Mouse (Mus musculus): Measurements from ENCODE around the gene Aars.
"Not testable (repeated sequence)": the region's sequence is repeated elsewhere in the genome, so short reads cannot be mapped to it uniquely, and the experiment has no call there.

Gene Aars

DNA sequence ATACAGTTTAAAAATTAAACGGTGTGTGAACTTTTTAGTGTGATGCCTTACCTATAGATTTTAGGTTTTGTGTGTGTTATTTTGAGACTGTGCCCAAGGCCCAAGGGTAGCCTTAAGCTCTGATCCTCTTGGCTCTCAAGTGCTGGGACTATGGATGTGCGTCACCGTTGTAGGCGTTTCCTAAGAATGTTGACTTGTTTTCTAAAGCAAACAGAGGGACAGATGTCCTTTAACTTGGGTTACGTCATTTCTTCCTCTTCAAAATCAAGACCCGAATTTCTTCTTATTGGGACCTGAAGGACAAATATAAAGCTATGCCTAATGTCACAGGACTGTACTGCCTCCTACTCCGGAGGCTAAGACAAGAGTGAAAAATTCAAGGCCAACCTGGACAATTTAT is at the start of gene Aars:
TSS of gene Aars (plus strand) at position 229 of the 400 bp plus-strand sequence.
- DNase-seq (ENCODE audit: low spot score in 2 of 2): no peak

GRCm38 (mm10) chr8:110987805-110988744 is 44.9 kb upstream of the Aars start:
- DNase-seq (ENCODE audit: low spot score in 2 of 2): peak in 1 of 2 experiments; percentile 8

DNA sequence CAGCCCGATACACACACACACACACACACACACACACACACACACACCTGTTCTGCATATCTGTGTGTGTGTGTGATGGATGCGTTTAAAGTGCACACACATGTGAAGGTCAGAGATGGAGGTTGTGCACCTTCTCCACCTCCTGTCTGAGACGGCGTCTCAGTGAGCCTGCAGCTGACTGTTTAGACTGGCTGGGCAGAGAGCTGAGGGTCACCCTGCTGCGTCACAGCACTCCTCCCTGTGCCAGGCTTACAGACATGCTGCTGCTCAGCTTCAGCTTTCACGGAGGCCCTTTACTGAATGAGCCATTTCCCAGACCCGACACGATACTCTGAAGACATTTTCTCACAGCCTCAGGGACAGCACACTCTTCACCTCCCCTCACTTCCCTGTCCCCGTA is 42.9 kb upstream of the Aars start:
- no peak for DNase-seq (ENCODE audit: low spot score in 2 of 2)

GRCm38 (mm10) chr8:110996641-110997430 is 36.1 kb upstream of the Aars start:
- DNase-seq (ENCODE audit: low spot score in 2 of 2): no peak

DNA sequence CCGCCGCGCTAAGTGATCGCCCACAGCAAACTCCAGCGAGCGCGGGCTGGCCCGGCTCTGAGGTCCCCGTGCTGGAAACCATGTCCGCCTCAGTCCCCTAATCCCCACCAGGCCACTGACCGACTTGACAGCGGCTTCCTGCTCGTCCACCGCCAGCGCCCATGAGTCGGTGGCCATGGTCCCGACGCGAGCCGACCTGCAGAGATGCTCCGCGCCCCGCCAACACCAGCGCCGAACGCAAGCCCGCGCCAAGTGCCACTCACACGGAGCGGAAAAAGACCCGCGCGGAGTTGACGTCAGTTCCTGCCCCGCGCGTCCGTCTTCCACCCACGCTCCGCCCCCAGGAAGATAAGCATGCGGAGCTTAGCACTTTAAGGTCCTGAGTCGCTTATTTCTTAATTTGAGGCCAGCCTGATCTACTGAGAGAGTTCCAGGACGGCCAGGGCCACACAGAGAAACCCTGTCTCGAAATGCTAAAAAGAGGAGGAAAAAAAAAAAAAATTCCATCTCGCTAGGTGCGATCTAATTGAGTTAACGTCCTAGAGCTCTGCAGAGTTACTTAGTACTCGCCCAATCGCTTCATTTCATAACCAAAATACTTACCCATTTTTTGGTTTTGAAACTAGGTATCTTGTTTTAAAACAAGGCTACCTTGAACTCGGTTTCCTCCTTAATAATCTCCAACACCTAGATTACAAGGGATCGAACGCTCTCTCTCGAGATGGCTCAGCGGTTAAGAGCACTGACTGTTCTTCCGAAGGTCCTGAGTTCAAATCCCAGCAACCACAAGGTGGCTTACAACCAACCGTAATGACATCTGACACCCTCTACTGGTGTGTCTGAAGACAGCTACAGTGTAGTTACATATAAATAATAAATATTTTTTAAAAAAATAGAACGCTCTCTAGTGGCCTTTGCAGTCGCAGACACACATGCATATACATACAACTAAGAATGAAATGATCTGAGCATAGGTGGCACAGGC is 35.1 kb upstream of the Aars start, which contains the start of gene Ddx19a:
TSS of gene Ddx19a (minus strand) at position 254 of the 985 bp plus-strand sequence.
- DNase-seq (ENCODE audit: low spot score in 2 of 2): peak; percentile 73 to 84

DNA sequence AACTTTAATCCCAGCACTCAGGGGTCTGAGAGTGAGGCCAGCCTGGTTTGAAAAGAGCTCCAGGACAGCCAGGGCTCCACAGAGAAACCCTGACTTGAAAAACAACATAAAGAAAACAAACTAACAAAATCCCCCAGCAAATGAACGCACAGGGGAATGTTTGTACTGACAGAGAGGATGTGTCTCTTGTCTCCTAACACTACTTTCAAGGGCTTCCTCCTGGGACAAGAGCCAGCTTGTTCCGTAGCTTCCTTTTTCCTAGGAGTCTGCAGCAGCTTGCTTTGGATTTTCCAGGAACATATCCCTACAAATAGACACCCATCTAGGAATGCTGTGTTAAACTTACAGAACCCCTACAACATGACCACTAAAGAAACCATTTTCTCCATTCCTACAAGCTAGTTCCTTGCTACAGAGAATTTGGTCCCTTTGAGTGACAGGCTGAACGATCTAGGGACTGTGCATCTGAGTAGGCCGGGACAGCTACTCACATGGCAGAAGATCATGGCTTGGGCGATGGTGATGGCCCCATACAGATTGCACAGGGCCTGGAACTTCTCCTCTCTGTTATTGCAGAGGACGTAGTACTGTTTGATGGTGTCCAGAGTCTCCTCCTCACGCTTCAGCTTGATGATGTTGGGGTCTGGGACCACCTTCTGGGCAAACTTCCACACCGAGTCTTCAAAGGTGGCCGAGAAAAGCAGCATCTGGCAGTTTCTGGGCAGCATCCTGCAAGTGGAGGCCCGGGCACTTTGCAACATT is 22.5 kb upstream of the Aars start:
- not testable (repeated sequence) for DNase-seq (ENCODE audit: low spot score in 2 of 2)

DNA sequence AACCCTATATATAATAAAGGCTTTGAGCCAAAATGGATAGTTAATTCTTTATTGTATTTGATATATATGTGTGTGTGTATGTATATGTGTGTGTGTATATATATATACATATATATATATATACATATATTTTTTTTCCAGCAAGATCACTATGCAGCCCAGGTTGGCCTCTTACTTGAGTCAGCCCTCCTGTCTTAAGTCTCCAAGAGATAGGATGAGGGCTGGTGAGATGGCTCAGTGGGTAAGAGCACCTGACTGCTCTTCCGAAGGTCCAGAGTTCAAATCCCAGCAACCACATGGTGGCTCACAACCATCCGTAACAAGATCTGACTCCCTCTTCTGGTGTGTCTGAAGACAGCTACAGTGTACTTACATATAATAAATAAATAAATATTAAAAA is 6.3 kb upstream of the Aars start:
- not testable (repeated sequence) for DNase-seq (ENCODE audit: low spot score in 2 of 2)

DNA sequence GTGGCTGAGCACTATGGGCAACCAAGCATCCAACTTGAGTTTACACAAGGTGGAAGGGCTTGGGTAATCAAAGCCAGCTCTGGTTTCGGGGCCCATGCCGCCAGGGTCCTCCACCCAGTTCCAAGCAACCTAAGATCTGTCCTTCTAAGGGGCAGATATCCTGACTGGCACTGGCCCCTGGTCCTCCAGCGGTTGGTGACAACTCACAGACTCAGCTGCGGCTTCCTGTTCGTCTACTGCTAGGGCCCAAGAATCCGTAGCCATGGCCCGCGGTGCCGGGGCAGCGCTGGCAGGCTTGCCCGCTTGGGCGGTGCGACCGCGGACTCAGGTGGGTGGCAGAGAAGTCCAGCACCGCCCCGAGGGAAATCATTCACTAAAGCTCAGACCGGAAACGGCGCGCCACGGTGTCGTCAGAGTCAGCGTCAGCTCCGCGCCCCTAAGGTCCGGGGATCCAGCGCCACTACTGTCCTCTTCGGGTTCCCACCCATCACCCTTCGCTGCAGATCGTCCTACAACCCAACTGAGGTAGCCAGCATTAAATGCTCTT is 5.5 kb upstream of the Aars start:
- peak; percentile 85 to 89 for DNase-seq (ENCODE audit: low spot score in 2 of 2)

GRCm38 (mm10) chr8:111029589-111029988 is 3.4 kb upstream of the Aars start:
- DNase-seq (ENCODE audit: low spot score in 2 of 2): no peak

GRCm38 (mm10) chr8:111030045-111030444 is 2.9 kb upstream of the Aars start:
- DNase-seq (ENCODE audit: low spot score in 2 of 2): peak; percentile 17 to 34

DNA sequence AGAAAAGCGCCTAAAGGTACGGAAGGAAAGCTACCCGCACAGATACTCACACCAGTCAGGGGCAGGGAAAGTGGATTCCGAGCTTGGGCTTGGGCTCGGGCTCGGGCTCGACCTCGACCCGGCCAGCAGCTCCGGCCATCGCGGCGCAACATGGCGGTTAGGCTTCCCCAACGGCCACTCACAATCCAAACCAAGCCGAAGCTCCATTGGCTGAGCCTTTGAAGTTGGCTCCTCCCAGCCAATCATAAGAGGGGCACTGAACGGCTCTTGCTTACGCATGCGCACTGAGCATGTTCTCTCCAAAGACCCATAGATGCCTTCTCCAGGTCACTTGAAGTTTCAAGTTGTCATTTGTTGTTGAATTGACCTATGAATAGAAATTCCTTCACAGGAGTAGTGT is 1.4 kb upstream of the Aars start, which contains the start of gene Ddx19b:
TSS of gene Ddx19b (minus strand) at position 180 of the 400 bp plus-strand sequence.
- DNase-seq (ENCODE audit: low spot score in 2 of 2): no peak

GRCm38 (mm10) chr8:111033482-111034215 is 705 bp downstream of the Aars start:
- DNase-seq (ENCODE audit: low spot score in 2 of 2): peak; percentile 97

GRCm38 (mm10) chr8:111034276-111034675 is 1.3 kb downstream of the Aars start:
- DNase-seq (ENCODE audit: low spot score in 2 of 2): no peak

GRCm38 (mm10) chr8:111036591-111036990 is 3.6 kb downstream of the Aars start:
- DNase-seq (ENCODE audit: low spot score in 2 of 2): no peak

DNA sequence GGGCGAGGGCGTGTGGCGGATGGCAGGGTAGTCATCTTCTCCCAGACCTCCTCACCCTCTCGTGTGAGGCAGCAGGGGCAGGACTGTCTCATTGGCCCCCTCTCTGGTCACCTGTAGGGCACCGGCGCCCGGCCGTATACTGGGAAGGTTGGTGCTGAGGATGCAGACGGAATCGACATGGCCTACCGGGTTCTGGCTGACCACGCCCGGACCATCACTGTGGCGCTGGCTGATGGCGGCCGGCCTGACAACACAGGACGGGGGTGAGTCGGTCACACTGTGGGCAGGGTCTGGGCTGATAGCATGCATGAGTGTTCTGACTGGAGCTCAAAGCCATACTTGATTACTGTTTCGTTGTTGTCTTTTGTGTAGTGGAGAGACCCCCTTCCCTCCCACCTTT is 9.6 kb downstream of the Aars start:
- no peak for DNase-seq (ENCODE audit: low spot score in 2 of 2)

GRCm38 (mm10) chr8:111044003-111044734 is 11.2 kb downstream of the Aars start:
- DNase-seq (ENCODE audit: low spot score in 2 of 2): no peak

DNA sequence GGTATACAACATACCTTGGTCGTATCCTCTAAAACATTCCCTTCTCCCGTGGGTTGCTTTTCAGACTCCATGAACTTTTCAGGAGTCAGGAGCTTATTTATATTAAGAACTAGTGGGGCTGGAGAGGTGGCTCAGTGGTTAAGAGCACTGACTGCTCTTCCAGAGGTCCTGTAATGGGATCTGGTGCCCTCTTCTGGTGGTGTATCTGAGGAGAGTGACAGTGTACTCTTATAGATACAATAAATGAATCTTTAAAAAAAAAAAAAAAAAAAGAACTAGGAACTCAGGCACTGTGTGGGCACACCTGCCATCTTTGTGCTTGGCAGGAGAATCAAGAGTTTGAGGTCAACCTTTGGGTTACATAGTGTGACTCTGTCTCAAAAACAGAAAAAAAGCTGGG is 15.8 kb downstream of the Aars start:
- no peak for DNase-seq (ENCODE audit: low spot score in 2 of 2)

DNA sequence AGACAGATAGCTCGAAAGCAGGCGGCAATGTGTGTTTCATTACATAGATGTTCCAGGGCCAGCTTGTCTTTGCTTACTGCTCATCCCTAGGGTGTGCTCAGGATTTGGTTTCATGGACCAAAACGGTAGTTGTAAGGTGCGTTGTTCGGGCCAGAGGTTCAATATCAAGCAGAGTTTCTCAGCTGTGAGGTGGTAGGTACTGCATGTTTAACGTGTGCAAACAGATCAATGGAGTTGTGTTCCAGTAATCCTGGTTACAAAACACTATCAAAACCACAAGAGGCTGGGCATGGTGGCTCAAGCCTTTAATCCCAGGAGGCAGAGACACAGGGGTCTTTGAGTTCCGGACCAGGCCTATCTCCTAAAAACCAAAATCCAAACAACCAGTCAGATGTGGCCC is 16.2 kb downstream of the Aars start:
- DNase-seq (ENCODE audit: low spot score in 2 of 2): no peak

Data from natural killer cell, adult 2 months (primary cell).